Mouse (Mus musculus): ENCODE data around the gene Emc6.

Emc6 gene

GRCm38 (mm10) chr11:73176186-73176585 is 651 bp downstream of the Emc6 start:
- DNase-seq (ENCODE audit: low read depth): peak; percentile 46

- DNase-seq (ENCODE audit: low read depth): peak; percentile 34
Measured at GRCm38 (mm10) chr11:73175612-73176011, 1.2 kb downstream of the Emc6 start.

GRCm38 (mm10) chr11:73172186-73172585 is 4.7 kb downstream of the Emc6 start:
- no peak for DNase-seq (ENCODE audit: low read depth)

- DNase-seq (ENCODE audit: low read depth): peak; percentile 77
Measured at GRCm38 (mm10) chr11:73169231-73169630, 7.6 kb downstream of the Emc6 start.

- DNase-seq (ENCODE audit: low read depth): no peak
Measured at GRCm38 (mm10) chr11:73168576-73168975, 8.3 kb downstream of the Emc6 start.

GRCm38 (mm10) chr11:73168071-73168470 is 8.8 kb downstream of the Emc6 start:
- no peak for DNase-seq (ENCODE audit: low read depth)

- DNase-seq (ENCODE audit: low read depth): no peak
Measured at GRCm38 (mm10) chr11:73162284-73162683, 14.6 kb downstream of the Emc6 start.

GRCm38 (mm10) chr11:73161616-73162015 is 15.2 kb downstream of the Emc6 start:
- no peak for DNase-seq (ENCODE audit: low read depth)

- DNase-seq (ENCODE audit: low read depth): no peak
Measured at GRCm38 (mm10) chr11:73160811-73161200, 16.0 kb downstream of the Emc6 start.

- peak; percentile 40 for DNase-seq (ENCODE audit: low read depth)
Measured at GRCm38 (mm10) chr11:73159957-73160810, 16.7 kb downstream of the Emc6 start, which contains the start of gene P2rx5. Gene P2rx5, plus strand, starts transcription at chr11:73160421.

- DNase-seq (ENCODE audit: low read depth): no peak
Measured at GRCm38 (mm10) chr11:73155071-73155470, 21.8 kb downstream of the Emc6 start.

- peak; percentile 35 for DNase-seq (ENCODE audit: low read depth)
Measured at GRCm38 (mm10) chr11:73148209-73148608, 28.6 kb downstream of the Emc6 start.

GRCm38 (mm10) chr11:73146975-73147365 is 29.9 kb downstream of the Emc6 start:
- no peak for DNase-seq (ENCODE audit: low read depth)

- no peak for DNase-seq (ENCODE audit: low read depth)
Measured at GRCm38 (mm10) chr11:73146026-73146974, 30.5 kb downstream of the Emc6 start.

GRCm38 (mm10) chr11:73144261-73144681 is 32.6 kb downstream of the Emc6 start:
- no peak for DNase-seq (ENCODE audit: low read depth)

- DNase-seq (ENCODE audit: low read depth): peak; percentile 92
Measured at GRCm38 (mm10) chr11:73137591-73138501, 39.0 kb downstream of the Emc6 start, which contains the start of gene Haspin. Gene Haspin, minus strand, starts transcription at chr11:73138294.

GRCm38 (mm10) chr11:73137116-73137515 is 39.7 kb downstream of the Emc6 start:
- peak; percentile 68 for DNase-seq (ENCODE audit: low read depth)

GRCm38 (mm10) chr11:73136587-73136986 is 40.2 kb downstream of the Emc6 start:
- peak; percentile 74 for DNase-seq (ENCODE audit: low read depth)

- no peak for DNase-seq (ENCODE audit: low read depth)
Measured at GRCm38 (mm10) chr11:73134222-73134621, 42.6 kb downstream of the Emc6 start.

- peak; percentile 71 for DNase-seq (ENCODE audit: low read depth)
Measured at GRCm38 (mm10) chr11:73132999-73133398, 43.8 kb downstream of the Emc6 start.

- DNase-seq (ENCODE audit: low read depth): peak; percentile 81
Measured at GRCm38 (mm10) chr11:73131020-73131419, 45.8 kb downstream of the Emc6 start.

Measured in induced T-regulatory cell, adult 2 months (primary cell).